Mouse (Mus musculus): ENCODE data around the gene Prtn3.

- TF ChIP-seq CTCF (IDR thresholded peaks at IDR 0.05; ENCODE audit: borderline replicate concordance, insufficient read depth, low read depth, low read length), result no peak
- TF ChIP-seq POLR2A (IDR thresholded peaks at IDR 0.05; ENCODE audit: borderline replicate concordance, insufficient read depth, low read length), result no peak
Measured at GRCm38 (mm10) chr10:79864351-79865188, 9.7 kb upstream of the Prtn3 start.
